Mouse (Mus musculus) spleen, adult 10 weeks (tissue): ENCODE measurements around the gene H2afx. TPM values are rescaled to one million over a fixed set of nuclear protein-coding genes. Genes with fewer than 3 reads are reported as not detected.

ENCODE experiments used
- polyA plus RNA-seq: library from polyadenylated mRNA; stranded (reverse); fragments of 350-450 nt; fragmentation: Illumina TruSeq; extraction: RNeasy Lipid Tissue Mini Kit (QIAGEN cat#74804); gene quantifications from one replicate; pipeline ENCODE4 v1.2.3, GENCODE M21; 2015; ENCODE audit warnings: low replicate concordance; ENCODE audit not compliant: insufficient read depth

H2afx gene
- 18.5 TPM for polyA plus RNA-seq

GRCm38 (mm10) chr9:44334396-44335330 is at the start of gene H2afx:
H2afx (plus strand) TSS chr9:44334694.

DNA sequence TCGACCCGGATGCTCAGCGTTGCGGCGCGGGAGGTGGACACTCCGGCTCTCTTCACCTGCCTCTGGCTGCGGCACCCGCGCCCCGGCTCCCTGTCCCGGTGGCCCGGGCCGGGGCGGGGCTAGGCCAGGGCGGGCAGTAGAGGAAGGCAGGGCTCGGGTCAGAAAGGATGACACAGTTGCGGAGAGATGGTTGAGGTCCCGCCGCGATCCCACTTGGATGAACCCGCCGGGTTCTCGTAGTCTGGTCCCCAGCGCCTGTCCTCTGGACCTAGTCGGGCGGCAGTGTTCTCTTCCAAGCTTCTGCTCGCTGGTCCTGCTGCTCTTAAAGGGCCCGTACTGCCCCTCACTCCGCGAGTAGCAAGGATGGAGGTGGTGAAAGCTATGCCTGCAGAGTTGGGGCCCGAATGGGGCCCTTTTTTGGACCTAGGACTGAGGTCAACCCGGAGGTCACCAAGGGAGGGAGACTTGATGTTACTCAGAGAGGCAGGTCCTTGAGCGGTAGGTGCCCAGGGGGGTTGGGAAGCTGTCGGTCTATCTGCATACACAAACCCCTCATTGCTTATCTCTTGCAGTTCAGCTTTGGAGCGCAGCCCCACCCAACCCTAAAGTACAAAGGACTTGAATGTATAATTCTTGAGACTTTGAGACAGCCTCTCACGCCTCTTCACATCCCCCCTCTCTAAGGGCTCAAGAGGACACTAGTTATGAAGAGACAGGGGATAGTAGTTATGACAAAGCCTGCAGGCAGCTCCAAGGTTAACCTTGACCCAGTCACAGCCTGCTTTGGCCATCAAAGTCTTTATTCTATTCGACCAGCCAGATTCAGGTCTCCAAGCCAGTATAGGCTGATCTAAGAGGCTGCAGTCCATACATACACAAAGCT is 46.2 kb upstream of the H2afx start, which contains the start of gene Abcg4:
TSS of gene Abcg4 (minus strand) at position 540 of the 883 bp plus-strand sequence.

GRCm38 (mm10) chr9:44305466-44306079 is 28.9 kb upstream of the H2afx start, which contains the start of gene Hinfp:
Hinfp (minus strand) TSS chr9:44305671.

DNA sequence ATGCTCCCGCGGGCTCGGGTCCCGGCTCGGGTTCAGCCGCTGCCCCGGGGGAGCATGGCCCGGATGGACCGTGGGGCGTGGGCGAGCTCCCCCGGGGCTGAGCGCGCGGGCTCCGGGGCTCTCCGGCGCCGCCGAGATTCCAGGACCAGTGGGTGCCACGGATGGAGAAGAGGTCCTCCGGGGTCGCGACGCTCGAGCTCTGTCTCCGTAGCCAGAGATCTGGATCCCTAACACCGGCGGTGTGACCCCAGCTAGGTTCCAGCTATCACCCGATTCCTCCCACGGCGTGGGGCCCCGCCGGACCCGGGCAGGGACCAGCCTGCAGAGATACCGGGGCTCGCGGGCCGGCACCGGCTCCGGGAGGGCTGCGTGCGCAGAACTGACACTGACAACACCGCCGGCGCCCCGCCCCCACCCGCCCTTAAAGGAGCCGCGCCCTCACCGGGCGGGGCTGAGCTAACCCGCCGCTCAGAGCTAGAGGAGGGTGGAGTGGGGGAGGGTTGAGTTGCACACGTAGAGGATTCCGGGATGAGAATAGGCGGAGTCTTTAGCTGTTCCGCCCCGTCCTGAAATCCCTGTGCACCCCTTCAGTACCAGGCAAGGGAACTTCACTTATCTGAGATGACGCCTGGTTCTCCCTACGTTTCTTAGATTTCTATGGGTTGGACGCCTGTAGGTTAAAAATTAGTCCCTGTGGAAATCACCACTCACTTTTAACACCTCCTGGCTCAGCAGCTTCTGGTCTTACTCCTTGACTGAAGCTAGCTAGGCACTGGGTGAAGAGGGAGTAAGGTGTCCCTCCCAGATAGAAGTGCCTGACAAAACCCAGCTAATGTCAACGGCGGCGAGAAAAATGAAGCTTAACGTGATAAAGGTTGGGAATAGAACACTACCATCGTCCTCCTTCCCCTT is 14.4 kb upstream of the H2afx start, which contains the start of gene C2cd2l:
TSS of gene C2cd2l (minus strand) at position 399 of the 912 bp plus-strand sequence.

DNA sequence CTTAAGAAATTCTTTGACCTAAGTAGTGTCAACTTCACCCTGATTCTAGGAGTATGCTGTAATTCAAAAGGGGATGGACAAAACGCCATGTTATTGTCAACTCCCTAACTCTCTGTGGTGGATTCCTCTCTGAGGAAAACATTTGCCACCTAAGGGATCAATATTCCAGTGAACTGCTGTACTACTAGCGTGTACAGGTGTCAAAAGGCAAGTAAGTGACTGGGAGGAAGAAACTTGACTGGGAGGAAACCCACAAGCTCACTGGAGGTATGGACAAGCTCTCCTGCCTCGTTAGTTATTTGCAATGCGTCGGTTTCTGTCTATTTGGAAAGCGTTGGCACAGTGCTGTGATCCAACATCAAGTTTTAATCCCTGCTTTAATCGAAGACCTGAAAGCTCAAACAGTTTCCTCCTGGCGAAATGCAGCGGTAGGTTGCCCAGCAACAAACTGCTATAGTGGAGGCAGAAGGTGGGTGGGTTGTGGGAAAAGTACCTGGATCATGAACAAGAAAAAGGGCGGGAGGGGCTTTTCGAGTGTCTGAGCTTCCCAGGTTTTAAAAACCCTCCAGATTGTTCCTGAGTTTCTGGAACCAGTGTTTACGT is 8.6 kb upstream of the H2afx start, which contains the start of gene Dpagt1:
TSS of gene Dpagt1 (plus strand) at position 252 of the 603 bp plus-strand sequence.

GRCm38 (mm10) chr9:44343781-44344421 is 9.4 kb downstream of the H2afx start, which contains the start of gene Hmbs:
Hmbs (minus strand) TSS chr9:44344228.

DNA sequence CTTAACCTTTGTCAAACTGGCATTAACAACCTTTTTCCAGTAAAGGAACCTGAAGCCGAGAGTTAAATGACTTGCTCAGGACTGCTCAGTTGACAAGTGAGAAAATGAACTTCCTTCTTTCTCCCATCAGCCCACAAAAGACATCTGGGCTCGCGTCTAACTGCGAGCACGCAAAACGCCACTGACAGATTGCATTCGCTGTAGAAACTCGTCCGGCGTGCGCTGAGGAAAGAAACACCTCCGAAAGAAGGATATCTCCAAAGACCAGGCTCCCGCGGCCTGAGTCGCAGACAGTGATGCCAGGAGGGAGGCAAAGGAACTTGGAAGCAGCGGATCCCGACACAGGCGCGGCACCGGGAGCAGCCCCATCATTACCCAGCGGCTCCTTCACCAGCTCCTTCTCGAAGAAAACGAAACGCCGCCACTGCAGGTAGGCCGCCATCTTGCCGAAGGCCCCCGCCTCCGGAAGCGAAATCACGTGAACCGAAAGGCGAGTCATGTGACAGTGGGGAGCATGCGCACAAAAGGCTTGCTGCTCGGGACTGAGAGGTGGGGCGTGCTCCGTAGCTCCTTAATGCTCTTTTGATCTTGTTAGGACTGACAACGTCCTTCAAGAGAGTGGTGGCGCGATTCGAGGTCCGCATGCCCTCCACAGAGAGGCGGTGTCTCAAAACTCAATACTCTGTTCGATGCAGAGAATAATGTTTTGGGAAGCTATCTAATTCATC is 26.9 kb downstream of the H2afx start, which contains the start of gene Vps11:
TSS of gene Vps11 (minus strand) at position 481 of the 728 bp plus-strand sequence.

GRCm38 (mm10) chr9:44379054-44379834 is 44.8 kb downstream of the H2afx start, which contains the start of gene Hyou1:
Hyou1 (plus strand) TSS chr9:44379490.

Other genes with a start within 250 kb of the H2afx start
- not detected for gene Mfrp, start 233.0 kb upstream of the H2afx start, polyA plus RNA-seq
- gene C1qtnf5, start 227.4 kb upstream of the H2afx start, polyA plus RNA-seq: 1.6 TPM
- gene Gm49380, start 221.2 kb upstream of the H2afx start, polyA plus RNA-seq: not detected
- 10.6 TPM for gene Rnf26, start 221.2 kb upstream of the H2afx start, polyA plus RNA-seq
- 15.1 TPM for gene Mcam, start 200.2 kb upstream of the H2afx start, polyA plus RNA-seq
- 112 TPM for gene Cbl, start 100.6 kb upstream of the H2afx start, polyA plus RNA-seq
- gene Ccdc153, start 94.0 kb upstream of the H2afx start, polyA plus RNA-seq: not detected
- 0.10 TPM for gene Pdzd3, start 83.2 kb upstream of the H2afx start, polyA plus RNA-seq
- 2.2 TPM for gene Nlrx1, start 66.1 kb upstream of the H2afx start, polyA plus RNA-seq
- gene Abcg4, start 46.1 kb upstream of the H2afx start, polyA plus RNA-seq: 1.8 TPM
- 40.4 TPM for gene Hinfp, start 29.0 kb upstream of the H2afx start, polyA plus RNA-seq
- 5.9 TPM for gene C2cd2l, start 14.4 kb upstream of the H2afx start, polyA plus RNA-seq
- gene Dpagt1, start 8.7 kb upstream of the H2afx start, polyA plus RNA-seq: 16.7 TPM
- gene Hmbs, start 9.5 kb downstream of the H2afx start, polyA plus RNA-seq: 79.9 TPM
- 50.6 TPM for gene Vps11, start 27.0 kb downstream of the H2afx start, polyA plus RNA-seq
- gene Hyou1, start 44.8 kb downstream of the H2afx start, polyA plus RNA-seq: 55.2 TPM
- gene Slc37a4, start 62.2 kb downstream of the H2afx start, polyA plus RNA-seq: 15.4 TPM
- gene Rps25, start 72.4 kb downstream of the H2afx start, polyA plus RNA-seq: 4,145 TPM
- gene Trappc4, start 72.9 kb downstream of the H2afx start, polyA plus RNA-seq: 70.1 TPM
- gene Ccdc84, start 83.9 kb downstream of the H2afx start, polyA plus RNA-seq: 54.6 TPM
- 0.65 TPM for gene Foxr1, start 106.4 kb downstream of the H2afx start, polyA plus RNA-seq
- gene Upk2, start 120.3 kb downstream of the H2afx start, polyA plus RNA-seq: not detected
- gene Bcl9l, start 148.1 kb downstream of the H2afx start, polyA plus RNA-seq: 6.5 TPM
- gene Cxcr5, start 227.2 kb downstream of the H2afx start, polyA plus RNA-seq: 193 TPM